Mouse (Mus musculus): ENCODE measurements around the gene Ccdc171. TPM values are rescaled to one million over a fixed set of nuclear protein-coding genes. Genes with fewer than 3 reads are reported as not detected.

Ccdc171 gene
- polyA plus RNA-seq (2011; ENCODE audit: insufficient read depth, insufficient read length, low read depth, missing spikeins) = 8.7 and 9.2 TPM in 2 replicates

DNA sequence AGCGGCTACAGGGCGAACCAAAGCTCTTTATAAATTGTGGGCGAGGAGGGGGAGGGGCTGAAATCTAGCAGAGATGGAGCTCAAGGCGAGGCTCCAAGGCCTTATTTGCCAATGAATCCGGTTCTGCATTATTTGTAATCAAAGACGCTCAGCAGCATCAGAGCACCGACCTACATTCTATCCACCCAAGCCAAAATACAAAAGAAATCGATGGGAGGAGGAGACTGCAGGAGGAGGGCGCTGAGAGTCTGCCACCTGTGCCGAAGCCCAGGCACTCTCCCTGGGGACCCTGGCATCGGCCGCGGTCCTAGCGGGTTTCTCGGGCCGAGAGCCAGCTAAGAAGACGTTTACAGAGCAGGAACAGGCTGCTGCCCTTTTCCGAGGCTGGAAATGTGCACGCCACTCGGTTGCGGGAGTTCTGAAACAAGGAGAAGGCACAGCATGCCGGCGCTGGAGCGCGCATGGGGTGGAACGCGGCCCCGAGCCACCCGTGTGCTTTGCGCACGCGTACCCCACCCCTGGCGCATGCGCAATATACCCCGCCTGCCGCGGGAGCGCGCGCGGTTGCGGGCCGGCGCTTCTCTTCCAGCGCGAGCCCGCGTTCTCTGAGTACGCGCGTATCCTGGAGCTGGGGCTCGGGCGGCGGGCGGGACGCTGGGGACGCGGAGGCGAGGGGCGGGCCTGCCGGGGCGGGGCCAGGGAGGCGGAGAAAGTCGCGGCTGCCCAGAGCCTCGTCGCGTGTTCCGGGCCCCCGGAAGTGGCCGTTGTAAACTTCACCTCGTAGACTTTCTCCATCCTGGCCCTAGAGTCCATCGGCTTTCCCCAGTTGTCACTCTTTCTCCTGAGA, at the start of gene Ccdc171:
Ccdc171 (plus strand) TSS at position 703 of the 847 bp plus-strand sequence.
- peak within 1 kb of the TSS; percentile 92 for H3K4me3 ChIP-seq (ENCODE audit: low read depth, low read length)
- peak within 1 kb of the TSS; percentile 94 for H3K27ac ChIP-seq (ENCODE audit: insufficient read depth, low read length)
- H3K27me3 ChIP-seq (ENCODE audit: control insufficient read depth, insufficient read depth, low read length, poor library complexity, severe bottlenecking) = no peaks in the 10 kb centered on the region
- TF ChIP-seq CTCF (IDR thresholded peaks at IDR 0.05; ENCODE audit: low read depth, low read length) (no peak), POLR2A (IDR thresholded peaks at IDR 0.05; ENCODE audit: insufficient read depth, low read length) (peak; percentile 83)
- peak within 1 kb of the TSS; percentile 69 for H3K9ac ChIP-seq (ENCODE audit: low read depth, poor library complexity, severe bottlenecking)
- H3K36me3 ChIP-seq (ENCODE audit: control insufficient read depth, insufficient read depth, low read length, poor library complexity, severe bottlenecking) = no peaks in the 10 kb centered on the region
- H3K4me1 ChIP-seq (ENCODE audit: control insufficient read depth, insufficient read depth, low read length) = peaks cover 1% of the 10 kb centered on the region
- no peaks in the 10 kb centered on the region for H3K9me3 ChIP-seq (replicated peaks; ENCODE audit: control insufficient read depth, insufficient read depth, low read length, poor library complexity, severe bottlenecking)

DNA sequence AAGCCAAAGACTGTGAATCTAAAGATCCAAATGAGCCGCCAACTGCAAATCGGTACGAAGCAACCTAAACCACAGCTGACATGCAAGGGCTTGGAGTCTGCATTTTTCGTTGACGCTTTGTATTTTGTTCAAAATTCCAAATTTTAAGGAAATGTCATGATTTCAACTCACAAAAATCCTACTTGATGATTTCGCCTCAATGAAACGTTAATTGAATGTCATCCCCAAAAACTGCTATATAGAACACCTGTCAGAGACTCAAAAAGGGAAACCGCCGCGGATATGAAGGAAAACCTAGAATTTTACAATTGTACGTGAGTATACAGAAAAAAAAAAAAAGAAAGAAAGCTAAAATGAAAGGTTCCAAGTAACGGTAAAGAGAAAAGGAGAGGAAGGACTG, 40.1 kb upstream of the Ccdc171 start:
- Histone ChIP-seq H3K36me3 (ENCODE audit: control insufficient read depth, insufficient read depth, low read length, poor library complexity, severe bottlenecking) (peaks cover 37% of the 10 kb centered on the region), H3K9me3 (replicated peaks; ENCODE audit: control insufficient read depth, insufficient read depth, low read length, poor library complexity, severe bottlenecking) (no peaks in the 10 kb centered on the region), H3K27ac (ENCODE audit: insufficient read depth, low read length) (no peak overlapping the region; the same call in 1 of the 2 replicates), H3K27me3 (ENCODE audit: control insufficient read depth, insufficient read depth, low read length, poor library complexity, severe bottlenecking) (no peaks in the 10 kb centered on the region), H3K4me1 (ENCODE audit: control insufficient read depth, insufficient read depth, low read length) (peaks cover 2% of the 10 kb centered on the region), H3K4me3 (ENCODE audit: low read depth, low read length) (peak overlapping the region; percentile 100), H3K9ac (ENCODE audit: low read depth, poor library complexity, severe bottlenecking) (peak overlapping the region; percentile 95)
- no peak for TF ChIP-seq EP300 (IDR thresholded peaks at IDR 0.05; ENCODE audit: insufficient read depth, low read depth, low read length)
- TF ChIP-seq CTCF (IDR thresholded peaks at IDR 0.05; ENCODE audit: low read depth, low read length) = no peak
- no peak for TF ChIP-seq POLR2A (IDR thresholded peaks at IDR 0.05; ENCODE audit: insufficient read depth, low read length)

DNA sequence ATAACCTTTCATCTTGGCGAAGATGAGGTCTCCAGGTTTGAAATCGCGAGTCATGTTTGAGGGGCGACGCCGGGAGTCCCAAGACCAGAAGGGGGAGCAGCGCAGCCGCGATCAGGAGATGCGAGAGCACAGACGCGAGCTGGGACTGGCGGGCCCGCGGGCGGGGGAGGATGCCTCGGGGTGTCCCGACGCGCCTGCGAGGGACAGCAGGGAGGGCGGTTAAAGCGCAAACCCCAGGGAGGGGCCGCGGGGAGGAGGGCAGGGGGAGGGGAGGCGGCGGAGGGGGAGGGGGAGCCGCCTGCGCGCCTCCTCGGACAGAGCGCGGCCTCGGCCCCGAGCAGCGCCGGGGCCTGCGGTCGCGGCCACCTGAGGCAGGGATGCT, 39.6 kb upstream of the Ccdc171 start:
- Histone ChIP-seq H3K4me1 (ENCODE audit: control insufficient read depth, insufficient read depth, low read length) (peaks cover 2% of the 10 kb centered on the region), H3K27me3 (ENCODE audit: control insufficient read depth, insufficient read depth, low read length, poor library complexity, severe bottlenecking) (no peaks in the 10 kb centered on the region), H3K27ac (ENCODE audit: insufficient read depth, low read length) (no peak overlapping the region; the same call in 1 of the 2 replicates), H3K4me3 (ENCODE audit: low read depth, low read length) (peak overlapping the region; percentile 100), H3K9me3 (replicated peaks; ENCODE audit: control insufficient read depth, insufficient read depth, low read length, poor library complexity, severe bottlenecking) (no peaks in the 10 kb centered on the region), H3K36me3 (ENCODE audit: control insufficient read depth, insufficient read depth, low read length, poor library complexity, severe bottlenecking) (peaks cover 34% of the 10 kb centered on the region), H3K9ac (ENCODE audit: low read depth, poor library complexity, severe bottlenecking) (peak overlapping the region; percentile 95)
- peak; percentile 55; the same call in 1 of the 2 replicates for TF ChIP-seq EP300 (IDR thresholded peaks at IDR 0.05; ENCODE audit: insufficient read depth, low read depth, low read length)
- TF ChIP-seq CTCF (IDR thresholded peaks at IDR 0.05; ENCODE audit: low read depth, low read length) = peak; percentile 55
- no peak for TF ChIP-seq POLR2A (IDR thresholded peaks at IDR 0.05; ENCODE audit: insufficient read depth, low read length)

DNA sequence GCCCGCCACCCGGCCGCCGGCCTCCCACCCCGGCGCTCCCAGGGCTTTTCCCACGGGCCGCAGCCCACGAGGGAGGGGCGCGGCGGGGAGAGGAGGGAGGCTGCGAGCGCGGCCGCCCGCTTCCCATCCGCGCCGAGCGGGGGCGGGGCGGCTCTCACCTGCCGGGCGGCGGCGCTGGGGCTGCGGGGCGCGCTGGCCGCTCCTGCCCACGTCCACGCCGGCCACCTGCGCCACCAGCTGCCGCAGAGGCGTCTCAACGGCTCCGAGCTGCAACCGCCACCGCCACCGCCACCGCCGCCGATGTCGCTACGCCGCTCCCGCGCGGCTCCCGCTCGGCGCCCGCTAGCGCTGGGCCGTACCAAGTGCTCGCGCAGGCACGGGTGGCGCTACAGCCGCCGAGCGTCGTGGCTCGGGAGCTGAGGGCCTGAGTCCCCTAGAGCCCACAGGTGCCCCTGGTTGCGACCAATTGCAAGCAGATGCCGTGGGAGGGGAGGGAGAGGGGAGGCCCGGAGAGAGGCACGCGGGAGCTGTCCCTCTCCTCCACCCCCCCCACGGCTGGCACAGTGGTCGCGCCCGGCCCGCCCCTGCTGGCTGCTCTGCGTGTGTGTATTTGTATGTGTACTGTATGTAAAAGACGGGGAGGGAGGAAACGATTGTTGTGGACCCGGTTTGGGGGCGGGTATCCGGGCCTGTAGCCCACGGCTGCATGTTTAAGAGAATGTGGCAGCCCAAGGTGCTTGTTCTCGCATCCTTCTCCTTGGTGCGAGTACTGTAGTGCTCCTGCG, 39.0 kb upstream of the Ccdc171 start, which contains the start of gene Psip1:
Psip1 (minus strand) TSS at position 343 of the 785 bp plus-strand sequence.
- H3K4me3 ChIP-seq (ENCODE audit: low read depth, low read length) = peak within 1 kb of the TSS; percentile 100
- peak within 1 kb of the TSS; percentile 60; the same call in 1 of the 2 replicates for H3K27ac ChIP-seq (ENCODE audit: insufficient read depth, low read length)
- H3K9ac ChIP-seq (ENCODE audit: low read depth, poor library complexity, severe bottlenecking) = peak within 1 kb of the TSS; percentile 95
- peaks cover 30% of the 10 kb centered on the region for H3K36me3 ChIP-seq (ENCODE audit: control insufficient read depth, insufficient read depth, low read length, poor library complexity, severe bottlenecking)
- H3K27me3 ChIP-seq (ENCODE audit: control insufficient read depth, insufficient read depth, low read length, poor library complexity, severe bottlenecking) = no peaks in the 10 kb centered on the region
- TF ChIP-seq POLR2A (IDR thresholded peaks at IDR 0.05; ENCODE audit: insufficient read depth, low read length) (no peak), EP300 (IDR thresholded peaks at IDR 0.05; ENCODE audit: insufficient read depth, low read depth, low read length) (0 out of 2 replicates have a peak, but pooled peaks have one; percentile 24)
- peaks cover 2% of the 10 kb centered on the region for H3K4me1 ChIP-seq (ENCODE audit: control insufficient read depth, insufficient read depth, low read length)
- H3K9me3 ChIP-seq (replicated peaks; ENCODE audit: control insufficient read depth, insufficient read depth, low read length, poor library complexity, severe bottlenecking) = no peaks in the 10 kb centered on the region

DNA sequence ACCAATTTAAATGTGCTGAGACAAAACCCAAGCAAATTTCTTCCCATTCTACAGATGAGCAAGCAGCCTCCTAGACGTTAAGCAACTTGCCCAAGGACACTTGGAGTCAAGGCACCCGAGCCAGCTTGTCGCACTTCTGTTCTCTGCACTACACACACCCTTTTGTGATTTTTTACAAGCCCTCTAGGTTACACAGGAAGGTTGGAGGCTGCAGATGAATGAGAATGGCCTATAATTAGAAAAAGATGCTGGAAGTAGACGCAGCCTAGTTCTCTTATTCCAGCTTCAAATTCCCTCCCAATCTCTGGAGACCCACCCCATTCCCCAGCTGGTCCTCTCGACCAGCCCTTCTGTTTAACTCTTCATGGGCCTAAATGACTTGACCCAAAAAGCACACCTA, 36.2 kb upstream of the Ccdc171 start:
- Histone ChIP-seq H3K27ac (ENCODE audit: insufficient read depth, low read length) (peak overlapping the region; percentile 96), H3K9ac (ENCODE audit: low read depth, poor library complexity, severe bottlenecking) (no peak overlapping the region), H3K27me3 (ENCODE audit: control insufficient read depth, insufficient read depth, low read length, poor library complexity, severe bottlenecking) (no peaks in the 10 kb centered on the region), H3K9me3 (replicated peaks; ENCODE audit: control insufficient read depth, insufficient read depth, low read length, poor library complexity, severe bottlenecking) (no peaks in the 10 kb centered on the region), H3K36me3 (ENCODE audit: control insufficient read depth, insufficient read depth, low read length, poor library complexity, severe bottlenecking) (peaks cover 7% of the 10 kb centered on the region), H3K4me1 (ENCODE audit: control insufficient read depth, insufficient read depth, low read length) (peaks cover 2% of the 10 kb centered on the region), H3K4me3 (ENCODE audit: low read depth, low read length) (no peak overlapping the region)
- TF ChIP-seq CTCF (IDR thresholded peaks at IDR 0.05; ENCODE audit: low read depth, low read length) (no peak), POLR2A (IDR thresholded peaks at IDR 0.05; ENCODE audit: insufficient read depth, low read length) (no peak), EP300 (IDR thresholded peaks at IDR 0.05; ENCODE audit: insufficient read depth, low read depth, low read length) (peak; percentile 42; the same call in 1 of the 2 replicates)
